Mouse (Mus musculus) ES-E14 (cell line): ENCODE results near the gene Tnfrsf13b. TPM values are rescaled to one million over a fixed set of nuclear protein-coding genes. Genes with fewer than 3 reads are reported as not detected.

Experiments
- DNase-seq: peaks from one replicate; pipeline ENCODE4 v3.0.0-alpha.2; 2013; ENCODE audit warnings: low read depth, low spot score
- H3K27ac ChIP-seq: 2 replicates; pipeline ENCODE4 v1.5.1; 2012; ENCODE audit warnings: low read depth, mild to moderate bottlenecking, low read length, moderate library complexity, mixed read lengths; ENCODE audit not compliant: poor library complexity, insufficient read depth, severe bottlenecking
- H3K36me3 ChIP-seq: 2 replicates; pipeline ENCODE4 v1.6.1; 2012; ENCODE audit warnings: mild to moderate bottlenecking, low read length, moderate library complexity, mixed read lengths; ENCODE audit not compliant: control insufficient read depth, poor library complexity, insufficient read depth, severe bottlenecking
- H3K4me1 ChIP-seq, 2 experiments: fragments of 150-350 bp in 1 of 2; sonication (generic) in 1 of 2; 2 replicates each; pipeline ENCODE4 v1.6.1; 2012; ENCODE audit warnings: low read length in 2 of 2, mild to moderate bottlenecking in 1 of 2, mixed read lengths in 1 of 2; ENCODE audit not compliant: control insufficient read depth in 2 of 2, insufficient read depth in 2 of 2, poor library complexity in 1 of 2
- H3K4me3 ChIP-seq, 2 experiments: fragments of 150-350 bp in 1 of 2; sonication (generic) in 1 of 2; 2 replicates each; pipeline ENCODE4 v1.5.1; 2012; ENCODE audit warnings: low read length in 2 of 2, low read depth in 1 of 2, mild to moderate bottlenecking in 1 of 2, mixed read lengths in 1 of 2; ENCODE audit not compliant: insufficient read depth in 1 of 2, poor library complexity in 1 of 2, severe bottlenecking in 1 of 2
- H3K9ac ChIP-seq: 2 replicates; pipeline ENCODE4 v1.6.1; 2012; ENCODE audit warnings: low read depth, mild to moderate bottlenecking, low read length, mixed read lengths; ENCODE audit not compliant: poor library complexity, insufficient read depth, severe bottlenecking
- H3K9me3 ChIP-seq: fragments of 150-350 bp; sonication (generic); 2 replicates; pipeline ENCODE4 v1.6.1; 2012; ENCODE audit warnings: low read depth, mild to moderate bottlenecking, low read length; ENCODE audit not compliant: control insufficient read depth, insufficient read depth
- CHD2 ChIP-seq: IDR thresholded peaks from 2 replicates; pipeline ENCODE4 v1.6.1; 2014; ENCODE audit warnings: mild to moderate bottlenecking, low read depth, low read length, inconsistent platforms
- HCFC1 ChIP-seq: IDR thresholded peaks from 2 replicates; pipeline ENCODE4 v1.6.1; 2012; ENCODE audit warnings: low read length, inconsistent platforms, borderline replicate concordance; ENCODE audit not compliant: insufficient read depth
- MAFK ChIP-seq: IDR thresholded peaks from 2 replicates; pipeline ENCODE4 v1.6.1; 2014; ENCODE audit warnings: mild to moderate bottlenecking, low read depth, low read length, inconsistent platforms; ENCODE audit not compliant: insufficient read depth
- ZC3H11A ChIP-seq: IDR thresholded peaks from 2 replicates; pipeline ENCODE4 v1.6.1; 2012; ENCODE audit warnings: low read depth, mild to moderate bottlenecking, inconsistent platforms, low read length, borderline replicate concordance
- ZNF384 ChIP-seq: IDR thresholded peaks from 2 replicates; pipeline ENCODE4 v1.6.1; 2012; ENCODE audit warnings: low read depth, low read length, inconsistent platforms
- in situ Hi-C, 2 experiments: fragments of 600-800 bp; cut with MboI; formaldehyde crosslinking; loops; one replicate each; pipeline ENCODE4 v1.15.1; 2025; ENCODE audit warnings: low sequenced_read_pairs in 2 of 2, inconsistent platforms in 1 of 2; ENCODE audit not compliant: unreplicated experiment in 2 of 2
- total RNA-seq: library from RNA; depleted of rRNA; stranded (reverse); fragments of 300-350 nt; gene quantifications from 2 replicates; pipeline ENCODE4 v1.2.3, GENCODE M21; 2012; rRNA removed

Tnfrsf13b gene
- total RNA-seq, result 0.53 and 2.3 TPM in 2 replicates

DNA sequence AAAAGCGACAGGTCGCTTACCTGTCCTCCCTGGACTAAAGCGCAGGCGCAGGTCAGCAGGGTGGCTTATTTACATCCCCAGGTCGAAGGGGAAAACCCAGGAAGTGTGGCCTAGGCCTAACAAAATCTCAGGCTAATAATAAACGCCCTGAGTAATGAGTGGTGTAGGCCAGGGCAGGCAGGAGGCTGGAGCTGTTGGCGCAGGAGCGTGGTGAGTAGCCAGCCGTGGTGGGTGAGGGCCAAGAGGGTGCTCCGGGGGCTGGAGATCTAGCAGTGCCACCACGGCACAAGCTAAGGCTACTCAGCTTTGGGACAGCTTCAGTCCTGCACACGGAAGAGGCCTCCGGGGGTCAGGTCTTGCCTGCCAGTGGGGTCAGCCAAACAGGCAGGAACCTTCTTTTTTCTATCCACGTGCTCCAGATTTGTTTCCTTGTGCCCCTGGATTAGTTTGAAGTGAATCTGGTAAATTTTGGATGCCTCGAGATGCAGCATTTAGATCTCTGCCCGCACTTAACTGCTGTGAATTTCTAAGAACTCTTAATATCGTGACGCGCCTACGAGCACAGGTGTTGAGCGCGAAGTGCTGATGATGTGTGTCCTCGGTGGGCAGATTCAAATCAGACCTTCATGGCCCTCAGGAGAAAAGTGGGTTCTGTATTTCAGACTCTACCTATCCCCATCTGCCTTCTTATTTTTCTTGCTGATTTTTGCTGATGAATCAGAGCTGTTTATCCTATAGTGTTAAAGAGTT is at the start of gene Tnfrsf13b:
Tnfrsf13b (plus strand) TSS at position 150 of the 750 bp plus-strand sequence.
- no peak for DNase-seq

DNA sequence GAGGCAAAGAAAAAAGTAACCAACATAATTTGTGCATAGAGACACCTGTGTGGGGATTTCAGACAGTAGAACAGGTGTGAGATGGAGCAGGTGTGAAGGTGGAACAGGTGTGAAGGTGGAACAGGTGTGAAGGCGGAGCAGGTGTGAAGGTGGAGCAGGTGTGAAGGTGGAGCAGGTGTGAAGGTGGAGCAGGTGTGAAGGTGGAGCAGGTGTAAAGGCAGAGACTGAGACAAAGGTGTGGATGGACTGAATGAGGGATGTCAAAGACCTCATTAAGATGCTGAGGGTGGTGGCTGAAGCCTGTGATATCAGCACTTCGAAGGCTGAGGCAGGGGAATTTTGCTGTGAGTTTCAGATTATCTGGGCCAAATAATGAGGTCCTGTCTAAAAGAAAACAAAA is 44.9 kb upstream of the Tnfrsf13b start:
- no peak overlapping the region for H3K4me3 ChIP-seq
- in situ Hi-C loops, result no loop called here
- H3K36me3 ChIP-seq, result no peaks in the 10 kb centered on the region
- no peaks in the 10 kb centered on the region for H3K4me1 ChIP-seq
- no peak overlapping the region for H3K9ac ChIP-seq
- no peak overlapping the region for H3K27ac ChIP-seq
- TF ChIP-seq MAFK, result no peak
- TF ChIP-seq ZC3H11A, result no peak
- no peak for TF ChIP-seq CHD2
- no peak for TF ChIP-seq ZNF384
- TF ChIP-seq HCFC1, result no peak
- no peak for DNase-seq
- no peaks in the 10 kb centered on the region for H3K9me3 ChIP-seq

More for the DNA sequence above, at the start of gene Tnfrsf13b:
- no peaks in the 10 kb centered on the region for H3K4me1 ChIP-seq
- no peak within 1 kb of the TSS for H3K9ac ChIP-seq
- H3K27ac ChIP-seq, result no peak within 1 kb of the TSS
- no peaks in the 10 kb centered on the region for H3K9me3 ChIP-seq
- no peak for TF ChIP-seq CHD2
- no peak for TF ChIP-seq HCFC1
- TF ChIP-seq ZC3H11A, result no peak
- no peak for TF ChIP-seq MAFK
- TF ChIP-seq ZNF384, result no peak
- in situ Hi-C loops, result no loop called here
- H3K4me3 ChIP-seq, result no peak within 1 kb of the TSS
- H3K36me3 ChIP-seq, result no peaks in the 10 kb centered on the region

DNA sequence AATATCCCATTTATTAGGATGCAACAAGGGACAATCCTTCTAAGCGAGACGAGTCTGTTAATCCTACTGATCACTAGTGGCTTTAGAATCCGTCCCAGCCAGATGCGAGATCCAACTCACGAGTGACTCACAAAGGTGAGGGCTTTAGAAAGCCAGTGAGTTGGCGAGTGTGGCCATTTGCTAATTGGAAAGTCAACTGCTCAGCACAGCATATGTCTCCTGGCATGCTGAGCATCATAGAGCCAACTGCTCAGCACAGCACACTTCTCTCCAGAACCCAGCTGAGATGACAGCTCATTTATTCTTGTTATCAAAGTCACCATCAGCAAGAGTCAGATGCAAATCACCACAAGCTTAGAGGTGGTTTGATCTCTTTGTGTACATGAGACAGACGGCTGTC is 36.4 kb upstream of the Tnfrsf13b start:
- DNase-seq, result no peak
- Histone ChIP-seq H3K36me3 (no peaks in the 10 kb centered on the region), H3K4me3 (no peak overlapping the region), H3K9ac (no peak overlapping the region), H3K9me3 (no peaks in the 10 kb centered on the region), H3K4me1 (no peaks in the 10 kb centered on the region), H3K27ac (no peak overlapping the region)
- TF ChIP-seq HCFC1, result no peak
- no peak for TF ChIP-seq CHD2
- in situ Hi-C loops, result no loop called here

- Histone ChIP-seq H3K9ac (no peak overlapping the region), H3K9me3 (no peaks in the 10 kb centered on the region), H3K36me3 (no peaks in the 10 kb centered on the region), H3K4me1 (no peaks in the 10 kb centered on the region), H3K27ac (no peak overlapping the region), H3K4me3 (no peak overlapping the region)
- TF ChIP-seq ZC3H11A, result no peak
- TF ChIP-seq ZNF384, result no peak
- no peak for TF ChIP-seq CHD2
- no peak for TF ChIP-seq MAFK
- TF ChIP-seq HCFC1, result no peak
- no peak for DNase-seq
- in situ Hi-C loops, result no loop called here
Measured at GRCm38 (mm10) chr11:61091192-61091591, 35.4 kb upstream of the Tnfrsf13b start.
